In the genomic region with DNA sequence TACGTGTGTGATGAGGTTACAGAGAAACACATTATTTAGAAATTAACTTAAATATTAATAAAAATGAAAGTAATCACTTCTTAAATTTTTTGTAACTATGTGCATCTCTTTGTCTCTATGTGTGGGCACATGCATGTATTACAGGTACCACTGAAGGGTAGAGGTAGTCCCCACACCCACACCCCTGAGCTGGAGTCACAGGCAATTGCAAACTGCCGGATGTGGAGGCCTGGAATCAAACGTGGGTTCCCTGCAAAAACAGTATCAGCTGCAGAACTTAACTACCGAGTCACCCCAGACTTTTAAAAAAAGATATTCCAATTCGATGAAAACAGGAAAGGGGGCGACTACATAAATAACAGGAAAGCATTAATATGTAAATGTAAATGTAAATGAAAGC, we compare ENCODE assay signal across 8 mouse cellular contexts.
"Had no signal": no experiment of that assay in that cellular context is flagged by ENCODE, and none has a peak within 500 bp of the region (broad histone marks: within the 10 kb centered on the region; RNA-seq: fewer than 3 reads in every experiment).

No protein-coding gene starts in this region.

- DNase-seq: kidney, postnatal 25 days; layer of hippocampus, adult 9-11 months; liver; lung, adult 18-20 months; lung, postnatal 10 days; lung, postnatal 36 days; thymus, postnatal 25 days had no signal

- ATAC-seq: liver, embryonic 12.5 days had no signal
